Mouse (Mus musculus): ENCODE results near the gene Zfpl1. TPM values are rescaled to one million over a fixed set of nuclear protein-coding genes. Genes with fewer than 3 reads are reported as not detected.

Gene Zfpl1
- polyA plus RNA-seq, 1 experiment, result 66.9 TPM

DNA sequence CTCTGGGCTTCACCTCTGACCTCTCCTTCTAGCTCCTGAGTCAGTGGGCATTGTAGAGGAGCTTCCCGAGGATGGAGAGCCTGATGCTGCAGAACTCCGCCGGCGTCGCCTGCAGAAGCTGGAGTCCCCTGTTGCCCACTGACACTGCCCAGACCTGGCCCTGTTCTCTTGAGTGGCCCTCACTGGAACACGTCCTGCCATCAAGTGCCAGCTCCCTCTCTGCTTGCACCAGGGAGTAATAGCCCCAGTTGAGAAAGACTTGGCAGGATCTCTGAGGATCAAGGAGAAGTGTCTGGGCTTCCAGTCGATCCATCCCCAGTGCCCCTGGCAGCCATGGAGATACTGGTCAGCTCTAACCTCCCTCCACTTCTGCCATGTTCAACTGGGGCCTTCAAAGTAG lies 32.2 kb downstream of the Zfpl1 start:
- Histone ChIP-seq H3K4me3 (ENCODE audit: extremely low read depth, insufficient read depth, insufficient read length) (no peak overlapping the region), H3K27me3 (ENCODE audit: control insufficient read depth, insufficient read depth, low read length) (no peaks in the 10 kb centered on the region), H3K36me3 (ENCODE audit: control insufficient read depth, insufficient read depth, low read length) (peaks cover 65% of the 10 kb centered on the region), H3K27ac (ENCODE audit: insufficient read depth, low read length) (no peak overlapping the region), H3K4me1 (ENCODE audit: control insufficient read depth, insufficient read depth, insufficient read length) (peaks cover 17% of the 10 kb centered on the region)
- TF ChIP-seq POLR2A (IDR thresholded peaks at IDR 0.05; ENCODE audit: low read depth, low read length) (no peak), CTCF (IDR thresholded peaks at IDR 0.05; ENCODE audit: extremely low read depth, insufficient read depth, insufficient read length, insufficient replicate concordance) (no peak)
- DNase-seq (ENCODE audit: low read depth in 1 of 2, low spot score in 2 of 2), result no peak
- 89% methylated on average over 7 of the region's 7 CpGs for WGBS

DNA sequence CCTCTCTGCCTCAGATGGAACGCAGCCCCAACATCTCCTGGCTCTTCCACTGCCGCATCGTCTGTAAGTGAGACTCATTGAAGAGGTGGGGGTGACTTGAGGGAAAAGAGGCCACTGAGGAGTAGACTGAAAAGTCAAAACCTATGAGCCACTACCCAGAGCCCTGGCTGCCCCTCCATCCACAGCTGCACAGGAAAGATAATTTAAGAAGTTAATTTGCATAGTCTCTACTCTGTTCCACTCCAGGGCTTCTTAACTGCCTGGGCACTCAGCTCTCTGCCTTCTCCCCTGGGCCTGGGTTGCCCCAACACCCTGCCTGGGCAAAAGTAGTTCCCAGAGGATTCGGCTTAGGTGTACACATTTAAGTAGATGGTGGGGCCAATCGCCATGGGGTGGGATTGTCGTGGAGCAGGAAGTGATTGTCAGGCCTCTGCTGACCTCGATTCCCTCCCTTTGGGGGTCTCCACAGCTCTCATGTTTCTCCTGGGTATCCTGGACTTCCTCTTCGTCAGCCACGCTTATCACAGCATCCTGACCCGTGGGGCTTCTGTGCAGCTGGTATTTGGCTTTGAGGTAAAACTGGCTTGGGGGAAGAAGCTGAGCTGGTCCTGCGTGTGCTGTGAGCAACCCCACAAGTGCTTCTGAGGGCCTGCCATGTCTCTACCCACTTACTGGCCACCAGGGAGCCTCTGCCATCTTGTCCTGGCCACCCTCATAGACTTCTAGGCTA lies 35.9 kb downstream of the Zfpl1 start:
- peak overlapping the region; percentile 100 for H3K27ac ChIP-seq (ENCODE audit: insufficient read depth, low read length)

DNA sequence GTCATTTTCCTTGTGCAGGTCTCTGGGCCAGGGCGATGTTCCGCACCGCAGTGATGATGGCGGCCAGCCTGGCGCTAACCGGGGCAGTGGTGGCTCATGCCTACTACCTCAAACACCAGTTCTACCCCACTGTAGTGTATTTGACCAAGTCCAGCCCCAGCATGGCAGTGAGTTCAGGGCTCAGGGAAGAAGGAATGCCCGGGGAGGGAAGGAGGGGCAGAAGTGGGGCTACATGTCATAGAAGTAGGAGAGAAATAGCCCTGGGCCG lies 36.9 kb downstream of the Zfpl1 start:
- peak overlapping the region; percentile 97 for H3K4me3 ChIP-seq (ENCODE audit: extremely low read depth, insufficient read depth, insufficient read length)
- DNase-seq (ENCODE audit: low read depth in 1 of 2, low spot score in 2 of 2), result no peak
- WGBS, result 64% methylated on average over 8 of the region's 8 CpGs
- H3K27me3 ChIP-seq (ENCODE audit: control insufficient read depth, insufficient read depth, low read length), result no peaks in the 10 kb centered on the region
- H3K4me1 ChIP-seq (ENCODE audit: control insufficient read depth, insufficient read depth, insufficient read length), result peaks cover 18% of the 10 kb centered on the region
- peak overlapping the region; percentile 100 for H3K27ac ChIP-seq (ENCODE audit: insufficient read depth, low read length)
- peaks cover 43% of the 10 kb centered on the region for H3K36me3 ChIP-seq (ENCODE audit: control insufficient read depth, insufficient read depth, low read length)
- TF ChIP-seq CTCF (IDR thresholded peaks at IDR 0.05; ENCODE audit: extremely low read depth, insufficient read depth, insufficient read length, insufficient replicate concordance), result no peak
- TF ChIP-seq POLR2A (IDR thresholded peaks at IDR 0.05; ENCODE audit: low read depth, low read length), result no peak

More for the DNA sequence above, 35.9 kb downstream of the Zfpl1 start:
- DNase-seq (ENCODE audit: low read depth in 1 of 2, low spot score in 2 of 2), result peak in 1 of 2 experiments; percentile 61
- H3K27me3 ChIP-seq (ENCODE audit: control insufficient read depth, insufficient read depth, low read length), result no peaks in the 10 kb centered on the region
- WGBS, result 54% methylated on average over 11 of the region's 11 CpGs
- peak; percentile 34 for TF ChIP-seq POLR2A (IDR thresholded peaks at IDR 0.05; ENCODE audit: low read depth, low read length)
- TF ChIP-seq CTCF (IDR thresholded peaks at IDR 0.05; ENCODE audit: extremely low read depth, insufficient read depth, insufficient read length, insufficient replicate concordance), result no peak
- peaks cover 18% of the 10 kb centered on the region for H3K4me1 ChIP-seq (ENCODE audit: control insufficient read depth, insufficient read depth, insufficient read length)
- peak overlapping the region; percentile 97 for H3K4me3 ChIP-seq (ENCODE audit: extremely low read depth, insufficient read depth, insufficient read length)
- peaks cover 53% of the 10 kb centered on the region for H3K36me3 ChIP-seq (ENCODE audit: control insufficient read depth, insufficient read depth, low read length)

DNA sequence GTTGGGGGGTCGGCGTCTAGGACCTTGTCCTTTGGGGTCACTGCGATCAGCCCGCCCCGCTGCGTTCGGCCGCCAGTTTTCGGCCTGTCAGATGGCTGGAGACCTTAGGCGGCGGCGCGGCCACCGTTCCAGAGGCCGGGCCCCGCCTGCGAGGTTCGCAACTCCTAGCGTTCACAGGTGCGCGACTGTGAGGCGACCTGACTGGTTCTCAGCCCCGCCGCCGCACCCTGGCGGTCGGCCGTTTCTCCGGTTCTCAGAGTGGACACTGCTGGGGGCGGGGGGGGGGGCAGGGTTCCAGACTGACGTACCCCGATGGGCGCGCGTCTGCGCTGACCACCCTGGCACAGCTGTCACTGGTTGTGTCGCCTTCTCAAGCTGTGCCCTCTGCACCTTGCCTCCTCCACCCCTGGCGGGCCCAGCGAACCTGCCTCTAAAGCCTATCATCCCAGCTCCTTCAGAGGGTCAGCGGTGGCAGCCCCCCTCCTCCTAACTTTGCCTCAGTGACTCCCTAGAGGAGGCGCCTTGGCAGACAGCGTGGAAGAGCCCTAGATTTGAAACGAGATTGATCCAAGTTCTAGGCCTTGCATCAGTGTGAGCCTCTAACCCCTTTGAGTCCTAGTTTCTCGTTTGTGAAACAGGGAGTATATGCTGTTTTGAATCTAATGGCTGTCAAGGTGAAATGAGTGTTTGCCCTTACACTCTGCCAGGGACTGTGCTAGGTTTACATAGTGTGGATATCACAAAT lies 37.4 kb downstream of the Zfpl1 start:
- Histone ChIP-seq H3K27ac (ENCODE audit: insufficient read depth, low read length) (peak overlapping the region; percentile 100), H3K4me3 (ENCODE audit: extremely low read depth, insufficient read depth, insufficient read length) (peak overlapping the region; percentile 97), H3K4me1 (ENCODE audit: control insufficient read depth, insufficient read depth, insufficient read length) (peaks cover 18% of the 10 kb centered on the region), H3K27me3 (ENCODE audit: control insufficient read depth, insufficient read depth, low read length) (no peaks in the 10 kb centered on the region), H3K36me3 (ENCODE audit: control insufficient read depth, insufficient read depth, low read length) (peaks cover 38% of the 10 kb centered on the region)
- no peak for DNase-seq (ENCODE audit: low read depth in 1 of 2, low spot score in 2 of 2)
- WGBS, result 1% methylated on average over 41 of the region's 44 CpGs
- TF ChIP-seq CTCF (IDR thresholded peaks at IDR 0.05; ENCODE audit: extremely low read depth, insufficient read depth, insufficient read length, insufficient replicate concordance), result no peak
- TF ChIP-seq POLR2A (IDR thresholded peaks at IDR 0.05; ENCODE audit: low read depth, low read length), result no peak

DNA sequence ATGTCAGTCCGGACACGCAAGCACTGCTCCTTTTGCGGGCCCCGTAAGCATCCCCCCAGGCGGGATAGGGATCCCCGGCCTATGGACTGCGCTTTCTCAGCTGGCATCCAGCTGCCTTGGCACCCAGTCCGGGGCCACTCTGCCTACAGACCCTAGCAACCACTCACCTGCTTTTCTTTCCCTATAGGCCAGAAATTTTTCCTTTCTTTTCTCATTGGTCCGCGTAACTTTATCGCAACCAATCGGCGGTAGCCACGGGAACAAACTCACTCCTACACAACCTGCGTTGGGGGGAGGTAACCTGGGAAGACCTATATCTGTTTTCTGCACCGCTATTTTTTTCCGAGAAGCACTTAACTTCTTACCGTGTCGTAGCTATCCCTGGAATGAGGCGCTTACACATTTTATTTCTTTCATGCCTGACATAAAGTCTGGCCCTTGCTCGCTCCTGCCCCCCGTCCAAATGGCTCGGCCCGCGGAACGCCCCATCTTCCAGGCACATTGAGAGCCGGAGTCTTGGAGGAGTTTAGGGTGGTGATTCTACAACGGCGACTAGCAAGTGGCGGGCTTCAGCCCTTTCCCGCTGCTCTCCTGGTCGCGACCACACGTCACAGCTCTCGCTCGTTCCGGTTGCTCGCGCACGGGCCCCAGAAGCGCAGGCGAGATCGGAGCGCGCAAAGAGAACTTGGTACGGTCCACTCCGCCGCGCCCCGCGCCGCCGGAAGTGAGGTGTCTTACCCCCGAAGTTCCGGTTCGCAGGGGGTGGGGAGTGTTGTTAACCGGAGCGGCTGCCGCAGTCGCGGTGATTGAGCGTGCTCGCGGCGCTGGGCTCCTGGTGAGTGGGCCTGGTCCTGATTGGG lies 38.2 kb downstream of the Zfpl1 start, which contains the start of gene Syvn1:
Syvn1 (plus strand) TSS at position 283 of the 860 bp plus-strand sequence.
- peaks cover 18% of the 10 kb centered on the region for H3K4me1 ChIP-seq (ENCODE audit: control insufficient read depth, insufficient read depth, insufficient read length)
- DNase-seq (ENCODE audit: low read depth in 1 of 2, low spot score in 2 of 2), result peak; percentile 88 to 94
- under 1% methylated on average over 65 of the region's 65 CpGs for WGBS

More for the DNA sequence above, 38.2 kb downstream of the Zfpl1 start, which contains the start of gene Syvn1:
- peaks cover 30% of the 10 kb centered on the region for H3K36me3 ChIP-seq (ENCODE audit: control insufficient read depth, insufficient read depth, low read length)
- H3K4me3 ChIP-seq (ENCODE audit: extremely low read depth, insufficient read depth, insufficient read length), result peak within 1 kb of the TSS; percentile 97
- H3K27ac ChIP-seq (ENCODE audit: insufficient read depth, low read length), result peak within 1 kb of the TSS; percentile 100
- no peak for TF ChIP-seq CTCF (IDR thresholded peaks at IDR 0.05; ENCODE audit: extremely low read depth, insufficient read depth, insufficient read length, insufficient replicate concordance)
- peak; percentile 62 for TF ChIP-seq POLR2A (IDR thresholded peaks at IDR 0.05; ENCODE audit: low read depth, low read length)
- no peaks in the 10 kb centered on the region for H3K27me3 ChIP-seq (ENCODE audit: control insufficient read depth, insufficient read depth, low read length)
